Mouse (Mus musculus) c-Kit-positive CD71-positive TER-119-positive erythroid progenitor cells, embryonic 14.5 days (primary cell): Measurements from ENCODE around the gene Eif1ad.
"Not testable (repeated sequence)": the region's sequence is repeated elsewhere in the genome, so short reads cannot be mapped to it uniquely, and the experiment has no call there.

Experiments used
- DNase-seq: peaks from one replicate; pipeline ENCODE4 v3.0.0-alpha.2; 2013; ENCODE audit warnings: low spot score

The Eif1ad gene

DNA sequence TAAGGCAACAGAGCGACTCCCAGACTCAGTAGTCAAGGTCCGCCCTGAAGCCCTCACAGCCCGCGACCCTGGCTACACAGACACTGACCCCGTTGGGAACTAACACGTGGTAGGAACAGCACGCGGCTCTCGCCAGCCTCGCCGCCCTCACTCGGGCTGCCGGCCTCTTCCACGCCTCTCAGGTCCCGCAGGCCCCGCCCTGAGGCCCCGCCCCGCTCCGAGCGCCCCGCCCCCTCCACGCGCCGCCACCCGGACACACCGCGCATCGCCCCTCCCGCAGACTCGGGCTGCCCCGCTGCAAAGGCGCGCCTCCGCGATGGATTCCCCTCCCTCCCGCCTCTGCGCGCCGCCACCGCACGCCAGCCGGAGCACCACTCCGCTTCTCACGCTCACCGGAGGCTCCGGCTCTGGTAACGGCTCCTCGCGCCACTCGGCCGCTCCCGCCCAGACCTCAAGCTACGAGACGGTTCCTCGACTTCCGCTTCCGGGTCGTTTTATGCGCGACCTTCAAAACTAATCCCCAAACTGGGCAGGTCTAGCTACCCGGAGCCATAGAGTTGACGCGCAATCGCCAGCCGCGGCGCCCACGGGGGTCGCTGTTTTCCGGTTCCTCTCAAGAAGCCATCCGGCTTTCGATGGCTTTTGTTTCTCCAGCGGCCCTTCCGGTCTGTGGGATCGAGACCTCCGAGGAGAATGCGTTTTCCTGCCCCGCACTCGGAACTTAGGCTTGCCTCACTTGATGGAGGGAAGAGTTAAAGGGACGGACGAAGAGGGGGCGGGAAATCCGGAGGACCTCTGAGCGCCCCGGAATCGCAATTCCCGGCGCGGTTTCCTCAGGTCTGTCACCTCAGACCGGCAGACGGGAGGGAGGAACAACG is at the start of gene Eif1ad:
Gene Eif1ad, plus strand, starts transcription at position 567 of the 878 bp plus-strand sequence.
- peak; percentile 97 for DNase-seq

DNA sequence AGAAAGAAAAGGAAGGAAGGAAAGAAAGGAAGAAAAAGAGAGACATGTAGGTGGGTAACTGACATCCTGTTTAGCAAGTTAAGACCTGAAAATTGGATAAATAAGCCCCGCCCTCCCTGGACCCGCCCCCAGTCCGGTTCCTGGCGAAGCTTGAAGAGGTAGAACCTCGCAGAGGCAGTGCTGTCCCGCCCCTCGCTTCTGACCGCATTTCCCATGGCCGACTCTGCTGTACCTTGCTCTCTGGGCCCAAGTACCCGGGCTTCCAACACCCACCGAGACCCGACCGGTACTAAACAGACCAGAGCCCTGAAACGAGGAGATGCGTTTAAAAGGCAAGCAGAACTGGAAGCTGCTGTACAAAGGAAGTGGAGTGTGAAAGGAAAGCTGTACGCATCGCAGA is 42.7 kb upstream of the Eif1ad start:
- DNase-seq = no peak

DNA sequence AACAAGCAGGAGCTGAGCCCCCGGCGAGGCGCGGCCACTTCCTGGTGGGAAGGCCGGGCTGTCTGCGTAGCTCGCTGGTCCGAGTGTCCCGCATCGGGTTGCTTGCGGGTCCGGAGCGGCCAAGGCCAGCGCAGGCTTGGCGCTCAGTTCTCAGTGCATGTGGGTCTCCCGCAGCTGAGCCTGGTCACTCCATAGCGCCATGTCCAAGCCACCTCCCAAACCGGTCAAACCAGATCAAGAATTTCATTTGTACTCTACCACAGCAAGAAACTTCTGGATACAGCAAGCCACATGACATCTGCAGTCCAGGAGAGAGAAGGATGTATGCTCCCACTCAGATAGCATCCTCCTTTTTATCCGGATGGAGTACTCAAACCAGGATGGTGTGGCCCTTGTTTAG is 38.6 kb upstream of the Eif1ad start:
- DNase-seq = no peak

DNA sequence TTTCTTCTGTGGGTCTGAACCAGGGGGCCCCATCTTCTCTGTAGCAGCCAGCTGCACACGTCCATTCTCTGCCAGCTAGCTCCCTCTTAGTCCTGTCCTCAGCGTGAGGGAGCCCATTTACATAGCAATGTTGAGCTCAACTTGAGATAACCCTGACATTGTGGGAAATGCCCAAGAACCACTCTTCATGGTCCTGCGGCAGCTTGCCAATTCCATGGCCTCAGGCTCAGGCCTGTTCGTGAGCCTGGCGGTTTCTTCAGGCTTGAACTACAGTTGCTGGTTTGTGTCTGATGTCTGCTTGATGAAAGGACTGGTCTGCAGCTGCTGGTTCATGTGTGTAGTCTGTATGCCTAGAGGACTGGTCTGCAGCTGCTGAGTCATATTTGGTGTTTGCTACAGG is 31.8 kb upstream of the Eif1ad start:
- no peak for DNase-seq

DNA sequence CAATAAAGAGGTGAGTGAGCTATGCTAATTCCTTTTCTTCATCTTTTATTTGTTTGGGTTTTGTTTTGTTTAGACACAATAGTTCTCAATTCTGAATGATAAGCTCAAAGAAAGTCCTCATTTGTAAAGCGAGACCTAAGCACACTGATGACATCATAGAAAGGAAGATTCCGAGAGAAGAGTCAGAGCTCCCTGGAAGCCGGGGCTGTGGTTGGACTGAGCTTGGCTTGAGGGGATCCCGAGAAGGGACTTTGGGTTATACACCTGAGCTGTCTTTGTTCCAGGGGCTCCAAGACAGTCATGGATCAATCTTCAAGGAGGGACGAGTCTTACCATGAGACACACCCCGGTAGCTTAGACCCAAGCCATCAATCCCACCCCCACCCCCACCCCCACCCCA is 31.1 kb upstream of the Eif1ad start, which contains the start of gene Catsper1:
Gene Catsper1, plus strand, starts transcription at position 301 of the 400 bp plus-strand sequence.
- no peak for DNase-seq

DNA sequence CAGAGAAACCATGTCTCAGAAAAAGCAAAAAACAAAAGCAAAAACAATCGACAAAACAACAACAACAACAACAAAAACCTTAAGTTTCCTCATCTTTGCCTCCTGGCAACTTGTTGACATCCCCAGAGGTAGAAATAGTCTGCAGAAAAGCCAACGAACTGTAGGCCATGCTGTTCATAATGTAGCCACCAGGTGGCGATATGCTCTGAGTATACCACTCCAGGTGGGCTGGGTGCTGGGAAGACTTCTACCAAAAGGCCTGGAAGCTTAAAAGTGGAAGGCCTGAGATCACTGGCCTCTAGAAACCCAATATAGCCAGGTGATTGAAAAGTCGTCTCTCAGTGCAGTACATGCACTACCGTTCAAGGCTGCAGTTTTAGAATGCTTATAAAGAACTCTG is 28.6 kb upstream of the Eif1ad start:
- peak; percentile 72 for DNase-seq

DNA sequence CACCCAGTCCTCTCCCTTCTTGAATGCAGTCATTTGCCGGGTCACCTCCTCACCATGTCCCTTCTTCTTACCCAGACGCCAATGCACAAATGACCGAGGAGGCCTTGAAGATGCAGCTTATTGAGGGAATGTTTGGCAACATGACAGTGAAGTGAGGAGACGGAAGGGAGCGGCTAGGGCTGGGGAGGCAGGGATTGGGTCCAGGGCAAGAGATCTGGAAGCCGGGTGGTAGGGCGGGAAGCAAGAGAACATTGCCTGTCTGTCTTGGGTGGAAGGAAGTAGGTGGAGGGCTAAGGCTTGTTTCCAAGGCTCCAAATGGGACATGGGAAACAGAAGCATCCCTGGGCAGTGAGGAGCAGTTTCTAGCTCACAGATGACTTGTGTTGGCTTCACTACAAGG is 25.2 kb upstream of the Eif1ad start:
- DNase-seq = no peak

DNA sequence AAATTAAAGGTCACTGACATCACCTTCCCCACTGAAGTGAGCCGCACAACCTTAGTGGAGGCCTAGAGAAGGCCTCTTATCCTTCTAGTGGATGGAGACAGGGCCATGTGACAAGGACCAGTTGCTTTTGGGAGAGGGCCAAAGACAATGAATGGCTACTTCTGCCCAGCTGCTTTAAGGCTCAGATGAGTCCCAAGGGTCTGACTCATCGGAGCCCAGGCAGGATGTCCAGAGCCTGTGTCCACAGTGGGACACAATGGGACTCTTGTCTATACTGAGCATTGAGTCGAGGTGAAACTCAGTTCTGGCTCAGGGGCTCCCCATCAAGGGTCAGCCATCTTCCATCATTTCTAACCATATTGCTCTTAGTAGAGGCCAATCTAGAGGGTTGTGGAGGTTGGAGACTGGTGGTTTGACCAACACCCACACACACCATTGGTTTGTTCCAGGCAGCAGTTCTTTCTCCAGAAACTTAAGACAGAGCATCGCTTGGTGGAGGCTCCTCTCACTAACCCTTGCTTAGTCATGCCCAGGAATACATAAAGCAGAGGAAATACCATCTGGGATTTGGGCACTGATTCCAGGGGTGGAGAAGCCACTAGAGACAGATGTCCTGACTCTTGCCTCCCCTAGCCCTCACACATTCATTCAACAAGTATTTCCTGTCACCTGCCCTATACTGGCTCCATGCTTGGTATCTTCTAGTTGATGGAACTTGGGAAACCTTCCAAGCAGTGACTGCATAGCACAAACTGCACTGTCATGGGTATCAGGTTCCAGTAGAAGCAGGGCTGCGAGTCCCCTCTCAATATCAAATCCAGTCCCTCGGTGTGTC is 21.0 kb upstream of the Eif1ad start:
- DNase-seq = no peak

DNA sequence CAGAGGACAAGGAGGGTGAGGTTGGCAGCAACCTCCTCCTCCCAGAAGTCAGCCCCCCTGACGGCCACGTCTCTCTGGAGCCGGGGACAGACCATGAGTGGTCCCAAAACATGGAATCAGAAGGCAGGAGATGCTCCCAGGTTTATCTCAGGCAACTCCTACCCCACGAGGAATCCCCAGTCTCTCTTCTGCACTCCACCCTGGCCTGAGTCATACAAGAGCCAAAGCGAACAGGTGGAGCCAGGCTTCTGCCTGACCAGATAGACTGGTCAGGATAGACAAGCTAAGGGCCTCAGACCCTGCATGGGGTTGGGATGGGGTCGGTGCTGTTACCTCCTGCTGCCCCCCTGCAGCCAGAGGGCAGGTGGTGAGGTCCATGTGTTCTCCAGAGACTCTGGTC is 18.5 kb upstream of the Eif1ad start:
- no peak for DNase-seq

DNA sequence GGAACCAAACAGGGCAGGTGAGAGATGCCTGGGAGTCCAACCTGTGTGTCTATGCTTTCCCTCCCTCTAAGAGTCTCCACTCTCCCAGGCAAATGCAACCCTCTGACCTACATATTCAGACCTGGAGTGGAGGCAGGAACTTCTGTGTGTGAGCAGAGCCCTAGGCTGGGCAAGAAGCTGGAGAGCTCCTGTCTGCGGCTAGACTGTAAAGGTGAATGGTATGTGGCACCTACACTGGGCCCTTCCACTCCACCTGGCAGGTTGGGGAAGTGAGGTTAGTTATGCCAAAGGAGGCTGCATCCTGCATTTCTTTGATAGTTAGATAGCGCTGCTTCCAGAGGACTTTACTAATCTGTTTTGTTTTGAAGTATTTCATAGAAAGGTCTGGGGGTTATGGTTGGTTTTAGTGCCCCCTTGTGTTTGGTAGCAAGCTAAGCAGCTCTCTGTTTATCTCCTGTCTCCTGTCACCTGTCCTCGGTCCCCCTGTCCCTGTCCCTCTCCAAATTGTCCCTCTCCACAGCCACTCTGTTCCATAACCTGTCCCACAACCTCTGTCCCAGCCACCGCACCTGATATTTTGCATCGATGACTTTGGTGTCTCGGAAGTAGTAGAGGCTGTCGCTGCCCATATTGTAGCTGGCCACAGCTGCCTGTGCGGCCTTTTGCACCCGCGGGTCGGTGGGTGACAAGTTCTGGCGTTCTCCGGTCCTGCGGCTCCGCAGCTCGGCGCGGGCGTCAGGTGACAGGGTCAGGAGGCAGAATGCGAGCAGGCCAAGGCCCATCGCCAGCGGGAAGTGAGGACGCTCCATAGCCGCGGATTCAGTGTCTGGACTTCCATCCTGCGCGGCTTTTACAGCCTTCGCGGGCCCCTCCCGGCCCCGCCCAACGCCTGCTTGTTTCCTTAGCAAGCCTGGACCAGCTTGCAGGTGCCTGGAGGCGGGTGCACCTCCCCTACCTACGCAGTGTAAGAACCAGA is 17.7 kb upstream of the Eif1ad start:
- peak; percentile 31 for DNase-seq

DNA sequence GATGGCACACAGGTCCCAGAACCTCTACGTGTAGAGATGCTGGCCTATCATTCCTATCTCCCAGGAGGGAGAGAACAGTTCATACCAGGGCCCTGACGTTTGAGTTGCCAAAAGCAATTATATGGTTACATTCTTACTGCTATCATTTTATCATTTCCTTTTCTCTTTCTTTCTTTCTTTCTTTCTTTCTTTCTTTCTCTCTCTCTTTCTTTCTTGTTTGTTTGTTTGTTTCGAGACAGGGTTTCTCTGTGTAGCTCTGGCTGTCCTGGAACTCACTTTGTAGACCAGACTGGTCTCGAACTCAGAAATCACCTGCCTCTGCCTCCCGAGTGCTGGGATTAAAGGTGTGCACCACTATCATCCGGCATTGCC is 17.1 kb upstream of the Eif1ad start, which contains the start of gene Cst6:
Gene Cst6, minus strand, starts transcription at position 73 of the 372 bp plus-strand sequence.
- DNase-seq = not testable (repeated sequence)

DNA sequence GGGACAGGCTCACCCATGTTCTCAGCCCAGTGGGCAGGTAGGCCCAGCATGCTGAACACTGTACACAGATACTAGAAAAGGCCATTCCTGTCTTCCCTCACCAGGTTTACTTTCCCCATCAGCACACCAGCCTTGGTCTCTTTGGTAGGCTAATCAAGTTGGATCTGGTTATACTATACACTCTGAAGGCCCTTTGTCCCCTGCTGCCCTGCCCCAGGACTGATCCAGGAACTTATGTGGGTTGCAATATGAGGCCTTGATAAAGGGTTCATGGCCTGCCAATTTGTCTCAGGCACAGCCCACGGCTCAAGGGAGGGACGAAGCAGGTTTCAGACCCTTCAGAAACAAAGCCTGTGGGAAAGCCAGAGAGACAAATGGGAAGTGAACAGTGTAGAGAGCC is 12.9 kb upstream of the Eif1ad start:
- DNase-seq = no peak

DNA sequence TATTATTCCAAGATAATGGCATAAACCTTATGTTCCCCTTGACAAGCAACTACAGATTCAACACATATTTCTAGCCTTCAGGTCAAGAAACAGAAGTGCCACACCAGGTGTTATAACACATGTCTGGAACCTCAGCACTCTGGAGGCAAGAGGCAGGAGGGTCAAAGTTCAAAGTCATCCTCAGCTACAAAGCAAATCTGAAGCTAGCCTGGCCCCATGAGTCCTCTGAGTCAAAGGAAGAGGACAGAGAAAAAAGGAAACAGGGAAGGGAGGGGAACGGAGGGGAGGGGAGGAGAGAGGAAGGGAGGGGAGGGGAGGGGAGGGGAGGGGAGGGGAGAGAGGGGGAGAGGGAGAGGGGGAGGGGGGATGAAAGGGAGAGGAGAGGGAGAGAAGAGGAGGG is 10.5 kb upstream of the Eif1ad start:
- DNase-seq = no peak

DNA sequence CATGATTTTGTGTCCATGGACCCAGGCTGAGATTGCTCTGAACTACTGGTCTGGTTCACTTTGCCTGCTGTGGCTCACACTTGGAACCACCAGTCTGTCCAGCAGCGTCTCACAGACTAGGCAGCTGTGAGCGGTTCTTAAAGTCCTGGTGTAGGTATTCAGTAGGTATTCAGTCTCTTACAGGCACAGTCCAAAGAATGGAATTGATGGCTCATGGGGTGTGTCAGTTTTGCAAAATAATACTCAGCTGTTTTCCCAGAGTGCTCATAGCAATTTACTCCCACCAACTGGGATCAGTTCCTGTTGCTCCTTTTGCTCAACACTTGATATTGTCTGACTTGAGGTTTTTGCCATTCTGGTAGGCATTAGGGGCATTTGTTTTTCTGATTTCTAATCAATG is 4.4 kb upstream of the Eif1ad start:
- no peak for DNase-seq

DNA sequence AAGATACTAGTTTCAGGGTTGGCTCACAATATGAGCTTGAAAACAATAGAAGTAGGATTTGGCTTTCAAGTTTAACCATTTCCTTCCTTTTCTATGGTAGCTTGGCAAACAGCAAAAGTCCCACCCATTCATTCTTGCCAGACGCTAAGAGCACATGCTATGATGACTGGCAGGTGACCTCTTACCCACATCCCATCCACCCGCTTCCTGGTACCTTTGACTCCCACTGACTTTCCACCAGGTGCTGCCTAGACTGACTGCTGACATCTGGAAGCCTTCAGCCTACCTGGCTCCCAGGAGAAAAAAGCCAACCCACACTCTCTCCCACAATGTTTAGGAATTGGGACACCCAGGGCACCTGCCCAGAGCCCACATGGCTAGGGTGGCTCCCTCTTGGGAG is 2.4 kb upstream of the Eif1ad start:
- DNase-seq = no peak

DNA sequence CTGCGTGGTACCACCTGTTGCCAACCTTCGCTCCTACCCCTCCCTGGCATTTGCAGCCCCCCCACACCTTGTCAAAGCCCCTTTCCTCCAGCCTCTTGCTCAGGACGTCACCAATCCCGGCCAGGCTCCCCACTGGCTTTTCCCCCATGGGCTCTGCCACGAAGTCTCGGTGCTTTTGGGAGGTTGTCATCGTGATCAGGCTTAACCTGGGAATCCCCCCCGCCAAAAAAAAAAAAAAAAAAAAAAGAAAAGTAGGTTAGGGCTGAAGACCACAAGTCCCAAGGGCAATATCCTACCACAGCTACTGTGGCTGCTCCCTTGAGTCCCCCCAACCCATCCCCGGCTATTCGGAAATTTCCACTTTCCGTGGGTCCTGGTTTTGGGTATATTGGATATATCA is 790 bp upstream of the Eif1ad start:
- no peak for DNase-seq

DNA sequence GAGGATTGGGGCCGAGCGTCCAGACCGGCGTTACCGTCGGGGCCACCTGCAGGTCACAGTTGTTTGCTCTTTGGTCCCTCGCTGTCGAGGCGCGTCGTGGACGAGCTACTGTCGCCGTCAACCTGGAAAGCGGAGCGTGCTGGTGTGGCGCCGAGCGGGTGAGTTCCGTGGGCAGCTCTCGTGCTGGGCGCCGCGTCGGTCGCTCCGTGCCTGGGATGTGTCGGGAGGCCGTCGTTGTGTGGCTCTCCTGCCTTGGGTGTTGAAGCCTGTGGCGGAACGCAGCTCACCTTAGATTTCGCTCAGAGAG is 465 bp downstream of the Eif1ad start, which contains the start of gene Banf1:
Gene Banf1, minus strand, starts transcription at position 116 of the 307 bp plus-strand sequence.
- DNase-seq = no peak

DNA sequence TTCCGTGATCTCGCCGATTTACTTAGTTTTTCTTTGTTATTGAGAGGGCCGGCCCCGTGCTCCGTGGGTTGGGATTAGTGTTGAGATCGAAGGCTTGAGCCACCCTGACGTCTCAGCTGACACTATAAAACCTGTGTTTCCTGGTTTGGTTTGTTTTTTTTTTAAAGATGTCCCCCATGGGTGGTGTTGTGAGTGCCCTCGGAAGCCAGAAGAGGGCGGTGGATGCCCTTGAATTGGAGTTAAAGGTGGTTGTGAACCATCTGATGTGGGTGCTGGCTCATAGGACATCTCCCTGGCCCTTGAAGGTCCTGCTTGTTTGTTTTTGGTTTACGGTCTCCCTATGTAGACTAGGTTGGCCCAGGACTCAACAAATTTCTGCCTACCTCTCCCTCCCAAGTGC is 914 bp downstream of the Eif1ad start:
- peak; percentile 37 for DNase-seq

DNA sequence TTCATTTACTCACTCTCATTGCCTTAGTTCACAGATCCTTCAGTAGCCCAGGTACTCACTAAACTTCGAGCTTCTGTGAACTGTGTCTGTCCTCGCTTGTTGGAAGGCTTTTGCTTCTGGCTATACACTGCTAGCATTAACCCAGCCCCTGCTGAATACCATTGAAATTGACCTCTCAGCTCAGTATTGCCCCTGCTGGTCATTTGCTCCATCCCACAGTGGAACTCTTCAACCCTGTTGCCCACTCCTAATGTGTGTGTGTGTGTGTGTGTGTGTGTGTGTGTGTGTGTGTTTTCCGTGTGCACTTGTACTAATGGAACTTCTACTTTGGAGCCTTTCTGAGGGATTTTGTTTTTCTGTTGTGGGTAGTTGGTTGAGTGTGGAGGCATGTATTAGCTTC is 4.4 kb downstream of the Eif1ad start:
- no peak for DNase-seq

DNA sequence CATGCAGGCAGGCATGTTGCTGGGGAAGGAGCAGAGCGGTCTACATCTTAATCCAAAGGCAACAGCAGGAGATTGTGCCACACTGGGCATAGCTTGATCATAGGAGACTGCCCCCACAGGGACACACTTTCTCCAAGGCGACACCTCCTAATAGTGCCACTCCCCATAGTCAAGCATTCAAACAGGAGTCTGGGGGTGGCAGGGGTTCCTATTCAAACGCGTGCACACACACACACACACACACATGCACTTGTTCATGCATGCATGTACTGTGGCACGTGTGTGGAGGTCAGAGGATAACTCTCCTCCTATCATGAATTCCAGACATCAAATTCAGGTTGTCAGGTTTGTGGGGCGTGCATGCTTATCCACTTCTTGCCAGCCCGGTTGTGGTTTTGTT is 6.2 kb downstream of the Eif1ad start:
- no peak for DNase-seq

DNA sequence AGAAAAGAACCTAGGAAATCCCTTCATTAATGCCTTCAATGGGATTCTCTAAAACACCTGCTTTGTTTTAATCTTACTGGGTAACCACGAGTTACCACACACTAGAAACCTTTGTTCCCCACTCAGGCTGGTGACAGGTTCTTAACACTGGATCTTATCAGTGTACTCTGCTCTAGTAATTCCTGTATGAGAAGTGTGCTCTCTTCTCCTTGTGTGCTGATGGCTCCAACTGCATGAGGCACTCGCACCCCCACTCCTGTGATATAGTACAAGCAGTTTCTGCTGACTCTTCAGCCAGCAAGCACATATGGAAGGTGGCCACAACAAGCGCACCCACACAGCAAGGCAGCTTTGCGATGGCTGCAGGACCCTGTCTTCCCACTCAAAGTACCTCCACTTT is 7.6 kb downstream of the Eif1ad start:
- DNase-seq = no peak

DNA sequence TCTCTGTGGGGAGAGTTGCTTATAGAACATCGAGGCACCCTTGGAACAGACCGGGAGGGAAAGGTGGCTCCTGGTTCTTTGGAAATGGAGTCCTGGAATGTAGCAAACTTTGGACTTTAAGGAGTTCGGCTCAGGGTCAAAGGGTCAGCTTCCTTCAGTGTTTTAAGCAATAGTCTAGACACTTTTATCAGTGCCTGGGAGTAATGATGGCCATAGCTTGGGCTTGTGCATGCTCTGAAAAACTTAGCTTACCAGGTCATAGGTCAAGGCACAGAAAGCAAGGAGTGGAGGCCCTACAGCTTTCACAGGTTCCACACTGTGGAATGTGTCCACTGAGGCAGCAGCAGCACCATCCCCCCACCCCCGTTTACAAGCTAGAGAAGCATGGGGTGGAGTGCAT is 8.2 kb downstream of the Eif1ad start:
- DNase-seq = no peak
